In genomic region chr9:36916362-36916761, GRCm38 (mm10) we compare ENCODE assay signal across 8 mouse cellular contexts.
A peak's percentile ranks its signal among the peaks of the same experiment; 100 is the strongest.
DNase-seq lines count a peak whose midpoint lies in the region.

No protein-coding gene starts in this region.

- peak; percentile 23 for DNase-seq in MEL-GATA-1-ER (ENCODE audit: extremely low read depth, low read depth)
- peak; percentile 80 for DNase-seq in cerebellum, adult 8-10 months
- peak; percentile 69 to 94 for DNase-seq in frontal cortex, adult 2 months (ENCODE audit: extremely low spot score in 1 of 2, low spot score in 1 of 2)
- DNase-seq in hindbrain, embryonic 10.5 days (ENCODE audit: low spot score), result peak; percentile 83
- DNase-seq in layer of hippocampus, adult 8-10 months (ENCODE audit: low spot score in 2 of 2), result peak; percentile 67 to 91
- peak; percentile 88 for DNase-seq in lung, postnatal 10 days
- DNase-seq in retina, adult 2 months (ENCODE audit: low read depth, low spot score), result peak; percentile 48
- peak; percentile 63 to 74 for DNase-seq in urinary bladder, adult 18-20 months (ENCODE audit: low spot score in 2 of 2)

- peak overlapping the region; percentile 66 for H3K27ac ChIP-seq in hindbrain, embryonic 10.5 days

- H3K4me1 ChIP-seq in hindbrain, embryonic 10.5 days (replicated peaks), result peaks cover 29% of the 10 kb centered on the region

- peaks cover 16% of the 10 kb centered on the region for H3K36me3 ChIP-seq in hindbrain, embryonic 10.5 days

- 8% methylated on average over 6 of the region's 6 CpGs for WGBS in hindbrain, embryonic 10.5 days

- no peaks in the 10 kb centered on the region for H3K9me3 ChIP-seq in hindbrain, embryonic 10.5 days

- no peaks in the 10 kb centered on the region for H3K27me3 ChIP-seq in hindbrain, embryonic 10.5 days (ENCODE audit: insufficient read depth, poor library complexity, severe bottlenecking)

- H3K4me3 ChIP-seq in hindbrain, embryonic 10.5 days, result no peak overlapping the region

Comparison
In these comparisons a context has a peak if more than half of its experiments do, and no peak if none do; other contexts are left out.
1. DNase-seq: peak in every context shown above with its lines; median percentile 88 in lung, postnatal 10 days; 83 in hindbrain, embryonic 10.5 days; 82 in frontal cortex, adult 2 months; 80 in cerebellum, adult 8-10 months; 79 in layer of hippocampus, adult 8-10 months; 68 in urinary bladder, adult 18-20 months; 48 in retina, adult 2 months; 23 in MEL-GATA-1-ER.